Mouse (Mus musculus): Measurements from ENCODE around the gene Oxct2a. TPM values are rescaled to one million over a fixed set of nuclear protein-coding genes. Genes with fewer than 3 reads are reported as not detected.

Gene Oxct2a
- 0.17 TPM in 1 of 2 replicates, not detected in the other for polyA plus RNA-seq (2012; rRNA removed; ENCODE audit: low replicate concordance)

GRCm38 (mm10) chr4:123323534-123323933 is at the start of gene Oxct2a:
Oxct2a (minus strand) TSS chr4:123323634.

GRCm38 (mm10) chr4:123342642-123343470 is 19.4 kb upstream of the Oxct2a start, which contains the start of gene Bmp8a:
Bmp8a (minus strand) TSS chr4:123343252.

Other genes with a start within 250 kb of the Oxct2a start
- 1.3 TPM in 1 of 2 replicates, not detected in the other for gene Bmp8b, start 218.5 kb downstream of the Oxct2a start, polyA plus RNA-seq (2012; rRNA removed; ENCODE audit: low replicate concordance)
- 0.13 TPM in 1 of 2 replicates, not detected in the other for gene Oxct2b, start 207.4 kb downstream of the Oxct2a start, polyA plus RNA-seq (2012; rRNA removed; ENCODE audit: low replicate concordance)
- 15.8 and 25.3 TPM in 2 replicates for gene Ppie, start 183.7 kb downstream of the Oxct2a start, polyA plus RNA-seq (2012; rRNA removed; ENCODE audit: low replicate concordance)
- 0.19 and 0.37 TPM in 2 replicates for gene Hpcal4, start 140.4 kb downstream of the Oxct2a start, polyA plus RNA-seq (2012; rRNA removed; ENCODE audit: low replicate concordance)
- 0.62 and 0.75 TPM in 2 replicates for gene Nt5c1a, start 122.1 kb downstream of the Oxct2a start, polyA plus RNA-seq (2012; rRNA removed; ENCODE audit: low replicate concordance)
- gene Heyl, start 90.1 kb downstream of the Oxct2a start, polyA plus RNA-seq (2012; rRNA removed; ENCODE audit: low replicate concordance), result 12.9 and 13.8 TPM in 2 replicates
- 82.9 and 156 TPM in 2 replicates for gene Pabpc4, start 61.3 kb downstream of the Oxct2a start, polyA plus RNA-seq (2012; rRNA removed; ENCODE audit: low replicate concordance)
- gene Bmp8a, start 19.6 kb upstream of the Oxct2a start, polyA plus RNA-seq (2012; rRNA removed; ENCODE audit: low replicate concordance), result 0.60 and 0.99 TPM in 2 replicates

All from subcutaneous adipose tissue, adult 2 months (tissue).